Mouse (Mus musculus) testis, postnatal 14 days (tissue): ENCODE data around the gene Ncor2.
A peak's percentile ranks its signal among the peaks of the same experiment; 100 is the strongest.

Experiments
- DNase-seq: peaks from one replicate; pipeline ENCODE4 v3.0.0; 2021; ENCODE audit warnings: low spot score

Gene Ncor2

GRCm38 (mm10) chr5:125168101-125168500 lies 10.9 kb downstream of the Ncor2 start:
- DNase-seq, result no peak

- no peak for DNase-seq
These were observed 11.5 kb downstream of the Ncor2 start for GRCm38 (mm10) chr5:125167524-125167923.

GRCm38 (mm10) chr5:125165993-125166392 lies 13.0 kb downstream of the Ncor2 start:
- DNase-seq, result no peak

- peak; percentile 85 for DNase-seq
These were observed 14.4 kb downstream of the Ncor2 start for GRCm38 (mm10) chr5:125164465-125165167.

GRCm38 (mm10) chr5:125163441-125164050 lies 15.5 kb downstream of the Ncor2 start:
- no peak for DNase-seq

GRCm38 (mm10) chr5:125162461-125162860 lies 16.6 kb downstream of the Ncor2 start:
- no peak for DNase-seq

GRCm38 (mm10) chr5:125159804-125160405 lies 19.1 kb downstream of the Ncor2 start:
- no peak for DNase-seq

- DNase-seq, result peak; percentile 71
These were observed 19.7 kb downstream of the Ncor2 start for GRCm38 (mm10) chr5:125159293-125159692.

- no peak for DNase-seq
These were observed 20.6 kb downstream of the Ncor2 start for GRCm38 (mm10) chr5:125158232-125158961.

- no peak for DNase-seq
These were observed 21.5 kb downstream of the Ncor2 start for GRCm38 (mm10) chr5:125157375-125158033.

GRCm38 (mm10) chr5:125156418-125157205 lies 22.4 kb downstream of the Ncor2 start:
- no peak for DNase-seq

- no peak for DNase-seq
These were observed 23.6 kb downstream of the Ncor2 start for GRCm38 (mm10) chr5:125155451-125155850.

GRCm38 (mm10) chr5:125154989-125155388 lies 24.0 kb downstream of the Ncor2 start:
- DNase-seq, result no peak

- no peak for DNase-seq
These were observed 24.8 kb downstream of the Ncor2 start for GRCm38 (mm10) chr5:125154178-125154577.

GRCm38 (mm10) chr5:125153201-125153816 lies 25.7 kb downstream of the Ncor2 start:
- no peak for DNase-seq

- no peak for DNase-seq
These were observed 27.0 kb downstream of the Ncor2 start for GRCm38 (mm10) chr5:125151872-125152534.

GRCm38 (mm10) chr5:125150951-125151564 lies 28.0 kb downstream of the Ncor2 start:
- DNase-seq, result no peak

GRCm38 (mm10) chr5:125149142-125149541 lies 29.9 kb downstream of the Ncor2 start:
- DNase-seq, result no peak

- DNase-seq, result peak; percentile 75
These were observed 30.3 kb downstream of the Ncor2 start for GRCm38 (mm10) chr5:125148686-125149085.

- no peak for DNase-seq
These were observed 30.8 kb downstream of the Ncor2 start for GRCm38 (mm10) chr5:125148173-125148572.
